Comparison of ENCODE assay signal across 12 mouse cellular contexts in genomic region chr17:46083381-46083780, GRCm38 (mm10). TPM values are rescaled to one million over a fixed set of nuclear protein-coding genes. Genes with fewer than 3 reads are reported as not detected.
DNase-seq lines count a peak whose midpoint lies in the region; ATAC-seq and TF ChIP-seq lines count a peak whose summit lies in the region.
"Had no signal": no experiment of that assay in that cellular context is flagged by ENCODE, and none has a peak within 500 bp of the region (broad histone marks: within the 10 kb centered on the region; RNA-seq: fewer than 3 reads in every experiment).

No protein-coding gene starts in this region.

- peaks cover 24 to 28% of the 10 kb centered on the region in 2 experiments for H3K4me1 ChIP-seq in heart, embryonic 14.5 days (ENCODE audit: control insufficient read depth in 2 of 2, insufficient read depth in 2 of 2, low read length in 2 of 2)
- peaks cover 40% of the 10 kb centered on the region for H3K4me1 ChIP-seq in kidney, embryonic 16.5 days (ENCODE audit: insufficient read depth, low read length)
- H3K4me1 ChIP-seq in embryonic facial prominence, embryonic 13.5 days = peaks cover 74% of the 10 kb centered on the region
- peaks cover 43% of the 10 kb centered on the region for H3K4me1 ChIP-seq in limb, embryonic 14.5 days (ENCODE audit: control insufficient read depth, insufficient read depth, low read length)

- peak overlapping the region; percentile 60; the same call in 1 of the 2 replicates for H3K4me2 ChIP-seq in heart, embryonic 14.5 days (ENCODE audit: low read length)
- H3K4me2 ChIP-seq in kidney, embryonic 16.5 days (replicated peaks; ENCODE audit: low read depth, low read length) = 0 out of 2 replicates have a peak overlapping the region, but pooled peaks have one; percentile 36
- peak overlapping the region; percentile 53 for H3K4me2 ChIP-seq in embryonic facial prominence, embryonic 13.5 days
- H3K4me2 ChIP-seq in limb, embryonic 14.5 days (replicated peaks; ENCODE audit: low read depth, low read length, severe bottlenecking) = peak overlapping the region; percentile 47
- H3K4me2 ChIP-seq: liver, embryonic 15.5 days had no signal

- TF ChIP-seq POLR2A in limb, embryonic 14.5 days (IDR thresholded peaks at IDR 0.05; ENCODE audit: borderline replicate concordance, extremely low read depth, insufficient read depth, insufficient read length) = no peak

- no peaks in the 10 kb centered on the region for H3K27me3 ChIP-seq in heart, embryonic 14.5 days (ENCODE audit: control insufficient read depth, insufficient read depth, low read length)
- no peaks in the 10 kb centered on the region for H3K27me3 ChIP-seq in kidney, embryonic 16.5 days (ENCODE audit: insufficient read depth, low read length)
- H3K27me3 ChIP-seq in embryonic facial prominence, embryonic 13.5 days = no peaks in the 10 kb centered on the region
- H3K27me3 ChIP-seq in limb, embryonic 14.5 days (ENCODE audit: control insufficient read depth, insufficient read depth, low read length) = no peaks in the 10 kb centered on the region
- H3K27me3 ChIP-seq: liver, embryonic 15.5 days had no signal

- 79% methylated on average over 3 of the region's 3 CpGs for WGBS in heart, embryonic 14.5 days
- 78% methylated on average over 3 of the region's 3 CpGs for WGBS in kidney, embryonic 16.5 days
- WGBS in embryonic facial prominence, embryonic 13.5 days = 77% methylated on average over 3 of the region's 3 CpGs
- 85% methylated on average over 3 of the region's 3 CpGs for WGBS in limb, embryonic 14.5 days

- no peak overlapping the region for H3K27ac ChIP-seq in heart, embryonic 14.5 days (replicated peaks in 1 of 2; ENCODE audit: control insufficient read depth in 1 of 2, insufficient read depth in 1 of 2, low read depth in 2 of 2, low read length in 2 of 2)
- peak overlapping the region; percentile 67; the same call in 1 of the 2 replicates for H3K27ac ChIP-seq in kidney, embryonic 16.5 days (ENCODE audit: low read length)
- H3K27ac ChIP-seq in embryonic facial prominence, embryonic 13.5 days = peak overlapping the region; percentile 84
- 0 out of 2 replicates have a peak overlapping the region, but pooled peaks have one; percentile 73 for H3K27ac ChIP-seq in limb, embryonic 14.5 days (replicated peaks; ENCODE audit: low read depth, low read length)
- H3K27ac ChIP-seq: liver, embryonic 15.5 days had no signal

- no peak overlapping the region for H3K4me3 ChIP-seq in heart, embryonic 14.5 days (ENCODE audit: control insufficient read depth in 1 of 2, insufficient read depth in 1 of 2, low read depth in 1 of 2, low read length in 2 of 2)
- no peak overlapping the region for H3K4me3 ChIP-seq in kidney, embryonic 16.5 days (ENCODE audit: low read length)
- no peak overlapping the region for H3K4me3 ChIP-seq in embryonic facial prominence, embryonic 13.5 days
- H3K4me3 ChIP-seq in limb, embryonic 14.5 days (replicated peaks; ENCODE audit: low read length) = no peak overlapping the region
- H3K4me3 ChIP-seq: liver, embryonic 15.5 days had no signal

- H3K9ac ChIP-seq in heart, embryonic 14.5 days (ENCODE audit: low read length) = no peak overlapping the region; the same call in 1 of the 2 replicates
- no peak overlapping the region for H3K9ac ChIP-seq in kidney, embryonic 16.5 days (replicated peaks; ENCODE audit: low read length)
- H3K9ac ChIP-seq in embryonic facial prominence, embryonic 13.5 days = no peak overlapping the region
- no peak overlapping the region for H3K9ac ChIP-seq in limb, embryonic 14.5 days (ENCODE audit: low read depth, low read length, severe bottlenecking)
- H3K9ac ChIP-seq: liver, embryonic 15.5 days had no signal

- H3K36me3 ChIP-seq in heart, embryonic 14.5 days (ENCODE audit: control insufficient read depth, insufficient read depth, low read length) = no peaks in the 10 kb centered on the region
- H3K36me3 ChIP-seq in kidney, embryonic 16.5 days (ENCODE audit: insufficient read depth, low read length) = no peaks in the 10 kb centered on the region
- no peaks in the 10 kb centered on the region for H3K36me3 ChIP-seq in embryonic facial prominence, embryonic 13.5 days
- no peaks in the 10 kb centered on the region for H3K36me3 ChIP-seq in limb, embryonic 14.5 days (ENCODE audit: control insufficient read depth, insufficient read depth, low read length)
- H3K36me3 ChIP-seq: liver, embryonic 15.5 days had no signal

- no peak for ATAC-seq in heart, embryonic 14.5 days (ENCODE audit: insufficient number of reproducible peaks, insufficient read depth, low FRiP score, low read depth)
- no peak for ATAC-seq in kidney, embryonic 16.5 days (ENCODE audit: low FRiP score, low TSS enrichment)
- no peak for ATAC-seq in embryonic facial prominence, embryonic 13.5 days (ENCODE audit: insufficient number of reproducible peaks, insufficient read depth, low FRiP score, low TSS enrichment, low read depth)
- ATAC-seq in limb, embryonic 14.5 days (ENCODE audit: low FRiP score, low read depth) = no peak
- ATAC-seq: activated CD4-positive, CD25-positive, alpha-beta regulatory T cell, adult 4 months; CD4-positive, CD25-positive, alpha-beta regulatory T cell, adult 4 months had no signal

- no peak for DNase-seq in heart, adult 8-10 months (ENCODE audit: low spot score)
- DNase-seq in kidney, postnatal 25 days = no peak
- no peak for DNase-seq in limb, embryonic 14.5 days (ENCODE audit: low spot score)
- no peak for DNase-seq in gastrocnemius, adult 18-20 months (ENCODE audit: low spot score)
- no peak for DNase-seq in gastrocnemius, postnatal 10 days
- DNase-seq: cerebellum, adult 11 months had no signal

- H3K9me3 ChIP-seq in heart, embryonic 14.5 days (ENCODE audit: control insufficient read depth, low read length) = no peaks in the 10 kb centered on the region
- no peaks in the 10 kb centered on the region for H3K9me3 ChIP-seq in kidney, embryonic 16.5 days (ENCODE audit: low read length)
- H3K9me3 ChIP-seq in embryonic facial prominence, embryonic 13.5 days = no peaks in the 10 kb centered on the region
- H3K9me3 ChIP-seq in limb, embryonic 14.5 days (ENCODE audit: control insufficient read depth, low read length) = peaks cover 4% of the 10 kb centered on the region; the same call in 1 of the 2 replicates
- H3K9me3 ChIP-seq: liver, embryonic 15.5 days had no signal

RNA-seq across cellular contexts. Expression of gene Mrps18a, which starts 27.4 kb away (rescaled TPM):
- 128 and 130 TPM in 2 replicates for polyA plus RNA-seq in heart, embryonic 14.5 days (2014; fragmentation: Nextera tagmentation; extraction: Ambion mirVana)
- 100 to 1,000 TPM; 144 to 157 (median 149) TPM for total RNA-seq in heart, adult 8-10 months (2022)
- polyA plus RNA-seq in kidney, embryonic 16.5 days (2015; fragmentation: Nextera tagmentation; extraction: Ambion mirVana) = 159 and 162 TPM in 2 replicates
- 126 and 152 TPM in 2 replicates for polyA plus RNA-seq in embryonic facial prominence, embryonic 13.5 days (2015; fragmentation: Nextera tagmentation; extraction: Ambion mirVana)
- polyA plus RNA-seq in limb, embryonic 14.5 days (2012; rRNA removed) = 63.3 and 92.3 TPM in 2 replicates
- polyA plus RNA-seq in limb, embryonic 14.5 days (2014; fragmentation: Nextera tagmentation; extraction: Ambion mirVana) = 121 and 132 TPM in 2 replicates
- total RNA-seq in gastrocnemius, adult 18-20 months (2021) = 10 to 100 TPM; 86.2 to 99.1 TPM
- total RNA-seq in gastrocnemius, postnatal 10 days (2021) = 10 to 100 TPM; 62.6 to 63.8 TPM

RNA-seq across cellular contexts. Expression of gene Vegfa, which starts 51.2 kb away (rescaled TPM):
- polyA plus RNA-seq in heart, embryonic 14.5 days (2014; fragmentation: Nextera tagmentation; extraction: Ambion mirVana) = 8.1 and 8.3 TPM in 2 replicates
- 100 to 1,000 TPM; 195 to 267 (median 235) TPM for total RNA-seq in heart, adult 8-10 months (2022)
- 5.7 and 5.9 TPM in 2 replicates for polyA plus RNA-seq in kidney, embryonic 16.5 days (2015; fragmentation: Nextera tagmentation; extraction: Ambion mirVana)
- polyA plus RNA-seq in embryonic facial prominence, embryonic 13.5 days (2015; fragmentation: Nextera tagmentation; extraction: Ambion mirVana) = 5.5 and 7.0 TPM in 2 replicates
- 306 and 353 TPM in 2 replicates for polyA plus RNA-seq in limb, embryonic 14.5 days (2012; rRNA removed)
- polyA plus RNA-seq in limb, embryonic 14.5 days (2014; fragmentation: Nextera tagmentation; extraction: Ambion mirVana) = 5.3 and 6.0 TPM in 2 replicates
- 100 to 1,000 TPM in 1 of 2 experiments, 10 to 100 TPM in 1; 90.0 to 204 TPM for total RNA-seq in gastrocnemius, adult 18-20 months (2021)
- total RNA-seq in gastrocnemius, postnatal 10 days (2021) = 100 to 1,000 TPM in 1 of 2 experiments, 10 to 100 TPM in 1; 73.8 to 125 TPM
- polyA plus RNA-seq: activated CD4-positive, CD25-positive, alpha-beta regulatory T cell, adult 4 months; CD4-positive, CD25-positive, alpha-beta regulatory T cell, adult 4 months had no signal

Comparison
In these comparisons a context has a peak if more than half of its experiments do, and no peak if none do; other contexts are left out.
1. H3K27ac ChIP-seq: peak in kidney, embryonic 16.5 days (single experiment), embryonic facial prominence, embryonic 13.5 days (single experiment) and limb, embryonic 14.5 days (single experiment); none in heart, embryonic 14.5 days (0 of 2).
2. Peak in every context shown above with its lines, with median percentiles within 50 percentile points of each other: H3K4me2 ChIP-seq.